Mouse (Mus musculus) intestine, embryonic 14.5 days (tissue): ENCODE data around the gene Atp2b4. TPM values are rescaled to one million over a fixed set of nuclear protein-coding genes. Genes with fewer than 3 reads are reported as not detected.
A peak's percentile ranks its signal among the peaks of the same experiment; 100 is the strongest.

Experiments used
- ATAC-seq: fragments of 200-750 bp; cut with Nextera tagmentation; replicated peaks from 2 replicates; pipeline ENCODE4 v1.8.0; 2017; ENCODE audit warnings: low read depth, moderate number of reproducible peaks, moderate TSS enrichment, moderate library complexity; ENCODE audit not compliant: low FRiP score, low TSS enrichment
- DNase-seq: peaks from one replicate; pipeline ENCODE4 v3.0.0-alpha.2; 2018; ENCODE audit warnings: low spot score
- H3K27ac ChIP-seq: fragments of 300-500 bp; sonication (generic); 2 replicates; pipeline ENCODE4 v1.5.1; 2014; ENCODE audit warnings: low read depth, mild to moderate bottlenecking, control low read depth
- H3K27me3 ChIP-seq: fragments of 300-500 bp; sonication (generic); replicated peaks from 2 replicates; pipeline ENCODE4 v1.6.1; 2014; ENCODE audit warnings: low read length, control low read depth; ENCODE audit not compliant: control insufficient read depth, insufficient read depth
- H3K36me3 ChIP-seq: fragments of 300-500 bp; sonication (generic); 2 replicates; pipeline ENCODE4 v1.6.1; 2014; ENCODE audit warnings: low read length, control low read depth; ENCODE audit not compliant: control insufficient read depth, insufficient read depth
- H3K4me1 ChIP-seq: fragments of 300-500 bp; sonication (generic); replicated peaks from 2 replicates; pipeline ENCODE4 v1.6.1; 2014; ENCODE audit warnings: low read length, control low read depth, mixed read lengths; ENCODE audit not compliant: control insufficient read depth, insufficient read depth
- H3K4me2 ChIP-seq: fragments of 300-500 bp; sonication (generic); 2 replicates; pipeline ENCODE4 v1.6.1; 2014; ENCODE audit warnings: low read length
- H3K4me3 ChIP-seq: fragments of 300-500 bp; sonication (generic); 2 replicates; pipeline ENCODE4 v1.5.1; 2014; ENCODE audit warnings: low read depth, low read length, control low read depth, mixed read lengths
- H3K9ac ChIP-seq: fragments of 300-500 bp; sonication (generic); 2 replicates; pipeline ENCODE4 v1.6.1; 2014; ENCODE audit warnings: mild to moderate bottlenecking, low read length
- H3K9me3 ChIP-seq: fragments of 300-500 bp; sonication (generic); 2 replicates; pipeline ENCODE4 v1.6.1; 2016; ENCODE audit warnings: low read length, control low read depth; ENCODE audit not compliant: control insufficient read depth
- WGBS: fragments of 180-500 bp; shearing (Covaris S2); extraction: QIAGEN DNeasy Blood & Tissue Kit; methylation state at CpG from one replicate; pipeline ENCODE4 v1.1.7; 2014; 5-methylcytosine and 5-hydroxymethylcytosine counted together
- microRNA-seq: library from miRNA; unstranded; fragments of <30 nt; microRNA quantifications from one replicate; pipeline ENCODE4, GENCODE M21; 2016
- polyA plus RNA-seq: library from polyadenylated mRNA; unstranded; fragments of >200 nt; fragmentation: Nextera tagmentation; extraction: Ambion mirVana; gene quantifications from 2 replicates; pipeline ENCODE4 v1.2.1, GENCODE M21; 2014

Gene Atp2b4
- polyA plus RNA-seq, 1 experiment from 2014 or later = 32.3 TPM

DNA sequence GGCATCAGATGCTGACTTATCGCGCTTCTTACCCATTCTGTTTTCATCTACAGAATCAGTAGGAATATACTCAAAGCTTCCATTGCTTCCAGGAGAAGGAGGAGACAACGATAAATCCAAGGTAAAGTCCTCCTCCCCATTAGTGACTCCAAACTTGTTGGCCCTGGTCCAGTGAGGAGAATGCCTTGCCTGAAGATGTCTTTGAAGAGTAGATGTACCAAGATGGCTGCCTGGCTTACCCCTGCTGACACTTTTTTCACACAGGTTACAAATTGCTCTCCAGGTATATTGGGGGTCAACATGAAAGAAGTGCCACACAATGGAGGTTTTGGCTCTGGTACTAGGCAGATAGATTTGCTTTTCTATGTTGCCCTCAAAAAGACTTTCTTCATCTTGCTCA lies 142.0 kb downstream of the Atp2b4 start:
- H3K27ac ChIP-seq = no peak overlapping the region
- H3K9me3 ChIP-seq = no peaks in the 10 kb centered on the region
- peaks cover 35% of the 10 kb centered on the region for H3K4me1 ChIP-seq
- H3K9ac ChIP-seq = no peak overlapping the region
- H3K36me3 ChIP-seq = peaks cover 39% of the 10 kb centered on the region
- no peak for ATAC-seq
- peak; percentile 49 for DNase-seq
- 84% methylated on average over 3 of the region's 3 CpGs for WGBS
- 0 out of 2 replicates have a peak overlapping the region, but pooled peaks have one; percentile 93 for H3K4me2 ChIP-seq
- no peaks in the 10 kb centered on the region for H3K27me3 ChIP-seq
- H3K4me3 ChIP-seq = no peak overlapping the region

- Histone ChIP-seq H3K9me3 (no peaks in the 10 kb centered on the region), H3K4me3 (no peak overlapping the region), H3K27me3 (no peaks in the 10 kb centered on the region), H3K4me1 (peaks cover 33% of the 10 kb centered on the region), H3K4me2 (0 out of 2 replicates have a peak overlapping the region, but pooled peaks have one; percentile 11), H3K27ac (no peak overlapping the region), H3K36me3 (peaks cover 51% of the 10 kb centered on the region), H3K9ac (no peak overlapping the region)
- no peak for ATAC-seq
- no peak for DNase-seq
- 42% methylated on average over 5 of the region's 5 CpGs for WGBS
Measured at GRCm38 (mm10) chr1:133656811-133657210, 144.0 kb downstream of the Atp2b4 start.

- Histone ChIP-seq H3K9ac (no peak overlapping the region), H3K4me3 (no peak overlapping the region), H3K27ac (no peak overlapping the region), H3K4me1 (peaks cover 13% of the 10 kb centered on the region), H3K36me3 (peaks cover 54% of the 10 kb centered on the region), H3K9me3 (no peaks in the 10 kb centered on the region), H3K27me3 (no peaks in the 10 kb centered on the region), H3K4me2 (no peak overlapping the region)
- ATAC-seq (no peak), DNase-seq (no peak)
- WGBS = 90% methylated on average over 1 of the region's 1 CpGs
Measured at GRCm38 (mm10) chr1:133653033-133653432, 147.8 kb downstream of the Atp2b4 start.

- Histone ChIP-seq H3K27ac (no peak overlapping the region), H3K4me3 (no peak overlapping the region), H3K9ac (no peak overlapping the region), H3K4me2 (no peak overlapping the region), H3K4me1 (no peaks in the 10 kb centered on the region), H3K36me3 (peaks cover 56% of the 10 kb centered on the region), H3K27me3 (no peaks in the 10 kb centered on the region), H3K9me3 (no peaks in the 10 kb centered on the region)
- peak; percentile 45 for DNase-seq
- no peak for ATAC-seq
- WGBS = 97% methylated on average over 7 of the region's 7 CpGs
Measured at GRCm38 (mm10) chr1:133650288-133651055, 150.4 kb downstream of the Atp2b4 start.

Small RNA genes lying within 50 kb of the gene (microRNA-seq; reads per million reads assigned to microRNA genes)
- gene Mir6903 = 1.5 reads per million, percentile 17 among the genes with 10 or more reads in this experiment

Other genes starting within 250 kb of the Atp2b4 start
- gene Snrpe, start 190.8 kb downstream of the Atp2b4 start, polyA plus RNA-seq = 765 and 782 TPM in 2 replicates
- gene Zbed6, start 140.2 kb downstream of the Atp2b4 start, polyA plus RNA-seq = not detected in 2 replicates
- gene Gm38394, start 139.7 kb downstream of the Atp2b4 start, polyA plus RNA-seq = 11.7 and 11.9 TPM in 2 replicates
- gene Lax1, start 110.9 kb downstream of the Atp2b4 start, polyA plus RNA-seq = 0.45 and 0.89 TPM in 2 replicates
- 1.8 and 2.0 TPM in 2 replicates for gene Optc, start 107.0 kb upstream of the Atp2b4 start, polyA plus RNA-seq
- 1.4 and 1.9 TPM in 2 replicates for gene Prelp, start 120.4 kb upstream of the Atp2b4 start, polyA plus RNA-seq
- 8.2 and 10.4 TPM in 2 replicates for gene Fmod, start 236.2 kb upstream of the Atp2b4 start, polyA plus RNA-seq